Mouse (Mus musculus): Measurements from ENCODE around the gene Patl1. TPM values are rescaled to one million over a fixed set of nuclear protein-coding genes. Genes with fewer than 3 reads are reported as not detected.
"Not testable (repeated sequence)": the region's sequence is repeated elsewhere in the genome, so short reads cannot be mapped to it uniquely, and the experiment has no call there.

Gene Patl1
- 8.5 and 8.8 TPM in 2 replicates for total RNA-seq (2015; ENCODE audit: low replicate concordance)
- total RNA-seq (2017; ENCODE audit: low replicate concordance) = 2.4 and 3.9 TPM in 2 replicates

DNA sequence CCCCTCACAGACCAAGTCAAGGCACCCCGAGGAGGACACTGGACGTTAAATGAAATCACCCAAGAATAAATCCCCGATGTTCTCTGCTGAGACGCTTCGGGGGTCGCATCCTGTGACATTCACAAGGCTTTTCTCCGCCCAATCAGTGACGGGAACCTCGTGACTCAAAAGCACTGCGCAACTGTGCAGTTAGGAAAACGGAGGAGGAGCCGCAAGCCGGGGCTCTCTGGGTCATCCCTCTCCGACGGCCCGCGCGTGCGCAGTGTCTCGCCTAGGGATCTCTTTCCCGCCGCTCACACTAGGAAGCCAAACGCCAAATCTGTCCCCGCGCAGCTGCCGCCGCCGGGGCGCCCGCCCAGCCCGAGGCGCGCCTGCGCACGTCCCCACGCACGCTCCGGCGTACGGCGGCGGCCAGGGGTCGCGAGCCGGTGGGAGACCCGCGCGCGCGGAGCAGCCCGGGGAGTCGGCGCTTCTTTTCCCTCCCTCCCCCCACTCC lies at the start of gene Patl1:
Gene Patl1 (plus strand): TSS at position 363 of the 496 bp plus-strand sequence.
- peak; percentile 99 for ATAC-seq (replicated peaks; ENCODE audit: low FRiP score, poor library complexity, severe bottlenecking)

DNA sequence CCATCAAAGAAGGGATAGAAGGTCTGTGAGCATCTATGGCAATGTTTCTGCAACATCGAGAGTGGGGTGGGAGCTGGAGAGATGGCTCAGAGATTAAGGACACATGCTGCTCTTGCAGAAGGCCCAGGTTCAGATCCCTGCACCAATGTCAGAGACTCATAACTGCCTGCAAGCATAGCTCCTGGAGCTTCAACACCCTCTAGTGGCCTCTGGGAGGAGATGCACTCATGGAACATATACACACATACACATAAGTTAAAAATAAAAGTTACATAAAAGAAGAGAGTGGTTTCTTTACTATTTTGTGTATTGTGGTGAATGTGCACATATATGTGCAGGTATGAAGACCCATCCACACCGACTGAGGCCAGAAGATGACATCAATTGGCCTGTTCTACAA lies 44.4 kb upstream of the Patl1 start:
- no peak for ATAC-seq (replicated peaks; ENCODE audit: low FRiP score, poor library complexity, severe bottlenecking)

DNA sequence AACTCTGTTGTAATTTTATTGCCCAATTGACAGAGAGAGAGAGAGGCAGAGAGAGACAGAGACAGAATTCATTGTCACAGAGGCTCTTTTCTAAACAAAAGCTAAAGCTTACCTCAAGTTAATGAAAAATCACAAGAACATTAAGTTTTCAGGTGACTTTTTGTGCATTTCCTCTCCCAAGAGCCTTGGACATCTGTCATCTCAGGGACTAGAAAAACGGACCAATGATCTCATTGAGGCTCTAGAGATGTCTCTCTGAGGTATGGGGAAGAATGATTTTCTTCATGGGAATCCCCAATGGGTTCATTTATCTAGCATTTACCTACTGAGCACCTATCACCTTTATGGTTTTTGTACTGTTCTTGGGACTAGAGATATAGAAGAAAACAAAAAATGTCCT lies 37.2 kb upstream of the Patl1 start, which contains the start of gene Olfr1419:
Gene Olfr1419 (minus strand): TSS at position 101 of the 400 bp plus-strand sequence.
- ATAC-seq (replicated peaks; ENCODE audit: low FRiP score, poor library complexity, severe bottlenecking) = no peak

DNA sequence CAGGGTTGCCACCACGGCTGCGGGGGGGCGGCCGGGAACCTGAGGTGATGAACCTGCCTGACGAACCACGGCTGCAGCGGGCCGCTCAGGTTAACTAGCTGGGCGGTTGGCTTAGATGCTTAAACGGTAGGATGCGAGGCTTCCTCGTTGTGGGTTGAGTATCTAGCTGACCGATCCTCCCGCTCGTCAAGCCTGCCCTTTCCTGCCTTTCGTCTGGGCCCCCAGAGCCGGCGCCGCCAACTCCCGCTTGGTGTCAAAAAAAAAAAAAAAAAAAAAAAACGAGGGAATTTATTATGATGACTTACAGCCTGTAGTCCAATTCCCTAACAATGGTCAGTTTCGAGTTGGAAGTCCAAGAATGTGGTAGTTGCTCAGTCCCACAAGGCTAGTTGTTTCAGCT lies 33.8 kb upstream of the Patl1 start:
- not testable (repeated sequence) for ATAC-seq (replicated peaks; ENCODE audit: low FRiP score, poor library complexity, severe bottlenecking)

DNA sequence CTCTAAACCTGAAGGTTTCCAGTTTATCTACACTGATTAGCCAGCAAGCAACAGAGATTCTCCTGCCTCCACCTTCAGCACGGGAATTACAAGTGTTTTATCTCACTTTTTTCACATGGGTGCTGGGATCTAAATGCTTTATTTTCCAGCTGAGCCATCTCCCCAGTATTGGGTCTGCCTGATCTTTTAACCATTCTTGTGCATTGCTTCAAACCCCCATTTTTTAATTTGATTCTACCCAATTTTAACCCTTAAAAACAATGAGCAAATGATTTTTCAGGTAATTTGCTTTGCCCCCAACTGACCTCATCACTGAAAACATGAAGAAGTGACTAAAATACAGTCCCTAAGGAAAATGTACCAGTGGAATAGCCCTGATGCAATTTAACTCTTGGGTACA lies 25.9 kb upstream of the Patl1 start, which contains the start of gene Olfr1420:
Gene Olfr1420 (plus strand): TSS at position 301 of the 400 bp plus-strand sequence.
- no peak for ATAC-seq (replicated peaks; ENCODE audit: low FRiP score, poor library complexity, severe bottlenecking)

DNA sequence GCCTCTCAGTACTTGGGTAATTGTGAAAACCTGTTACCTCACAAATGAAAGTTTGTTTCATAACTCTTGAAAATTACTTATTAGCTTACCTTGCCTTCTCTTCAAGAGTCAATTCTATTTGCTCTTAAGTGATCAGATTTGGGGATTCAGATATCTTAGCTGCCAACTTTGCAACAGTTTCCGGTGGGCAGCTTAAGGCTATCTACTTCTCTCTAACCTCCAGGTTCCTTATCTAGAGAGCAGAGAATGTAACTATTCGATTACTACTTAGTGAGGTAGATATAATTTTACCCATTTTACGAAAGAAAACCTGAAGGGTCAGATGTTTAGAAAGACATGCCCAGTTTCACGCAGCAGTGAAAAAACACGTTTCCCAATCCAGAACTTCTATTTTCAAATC lies 1.2 kb upstream of the Patl1 start:
- no peak for ATAC-seq (replicated peaks; ENCODE audit: low FRiP score, poor library complexity, severe bottlenecking)

DNA sequence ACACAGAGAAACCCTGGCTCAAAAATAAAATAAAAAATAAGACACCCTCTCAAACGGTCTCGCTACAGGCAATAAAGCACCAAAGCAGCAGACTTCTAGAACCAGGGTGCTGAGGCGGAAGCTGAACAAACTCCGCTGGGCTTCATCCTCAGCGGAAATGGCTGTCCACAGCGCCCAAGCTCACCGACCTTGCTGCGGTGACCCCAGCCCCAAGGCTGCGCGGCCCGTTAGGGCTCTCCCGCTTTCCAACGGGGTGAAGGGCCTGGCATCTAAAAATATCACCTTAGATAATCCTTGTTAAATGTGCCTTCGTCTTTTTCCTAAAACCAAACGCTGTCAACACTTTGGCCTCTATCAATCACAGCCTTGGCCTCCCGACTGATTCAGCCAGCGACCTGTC lies 596 bp upstream of the Patl1 start:
- no peak for ATAC-seq (replicated peaks; ENCODE audit: low FRiP score, poor library complexity, severe bottlenecking)

DNA sequence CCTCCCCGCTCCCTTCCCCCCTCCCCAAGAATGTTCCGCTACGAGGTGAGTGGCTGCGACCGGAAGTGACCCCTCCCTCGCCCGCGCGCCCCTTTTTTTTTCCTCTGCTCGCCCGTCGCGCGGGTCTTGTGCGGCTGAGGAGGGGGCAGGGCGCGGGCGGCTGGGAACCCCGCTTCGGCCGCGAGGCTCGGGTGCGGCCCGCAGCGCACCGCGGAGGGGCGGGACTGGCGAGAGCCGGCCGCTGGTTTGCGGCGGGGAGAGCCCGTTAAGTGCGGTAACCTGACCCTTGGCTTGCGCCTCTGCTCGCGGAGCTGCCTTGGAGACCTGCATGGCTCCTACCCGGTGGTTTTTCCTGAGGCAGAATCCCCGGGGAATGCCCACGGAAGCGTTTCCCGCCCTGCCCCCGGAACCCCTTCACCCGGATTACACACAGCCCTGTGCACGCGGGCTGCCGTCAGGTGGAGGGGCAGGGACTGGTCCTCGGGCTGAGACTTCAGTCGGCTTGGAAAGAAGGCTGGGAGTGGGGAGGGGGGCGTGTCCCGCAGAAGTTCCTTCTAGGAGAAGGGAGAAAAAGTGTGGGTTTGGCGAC lies 428 bp downstream of the Patl1 start:
- peak; percentile 63 for ATAC-seq (replicated peaks; ENCODE audit: low FRiP score, poor library complexity, severe bottlenecking)

DNA sequence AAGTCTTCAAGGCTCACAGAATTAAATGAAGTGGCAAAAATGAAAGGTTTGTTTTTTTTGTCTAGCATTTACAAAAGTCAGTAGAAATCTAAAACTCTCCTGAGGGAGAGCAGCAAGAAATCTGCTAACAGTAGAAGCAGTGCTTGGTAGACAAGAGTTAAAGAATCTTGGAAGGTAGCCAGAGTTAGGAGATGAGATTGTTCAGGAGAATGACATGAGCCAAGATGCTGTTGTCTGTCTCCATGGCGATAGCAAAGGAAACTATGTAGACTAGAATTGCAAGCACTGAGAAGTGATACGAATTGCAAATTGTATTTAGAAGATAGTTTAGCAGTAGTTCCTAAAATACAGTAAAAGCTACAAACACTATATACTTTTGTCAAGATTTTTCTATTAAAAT lies 3.6 kb downstream of the Patl1 start:
- no peak for ATAC-seq (replicated peaks; ENCODE audit: low FRiP score, poor library complexity, severe bottlenecking)

DNA sequence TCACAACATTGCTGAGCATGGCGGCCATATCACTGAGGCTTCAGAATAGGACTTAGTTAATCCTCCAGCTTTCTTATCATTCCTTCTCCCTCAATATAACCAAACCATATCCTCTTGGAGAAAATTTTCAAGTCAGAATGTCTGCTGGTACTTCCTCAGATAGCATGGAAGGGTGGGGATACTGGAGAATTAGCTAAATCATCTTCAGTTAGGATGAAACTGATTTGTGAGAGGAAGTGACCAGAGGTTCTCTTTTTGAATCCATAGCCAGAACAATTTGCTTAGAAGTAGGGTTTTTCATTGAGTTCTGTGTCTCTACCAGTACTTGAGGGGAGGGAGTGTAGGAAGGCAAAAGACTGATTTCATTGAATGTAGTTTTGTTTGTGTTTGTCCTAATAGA lies 9.9 kb downstream of the Patl1 start:
- no peak for ATAC-seq (replicated peaks; ENCODE audit: low FRiP score, poor library complexity, severe bottlenecking)

DNA sequence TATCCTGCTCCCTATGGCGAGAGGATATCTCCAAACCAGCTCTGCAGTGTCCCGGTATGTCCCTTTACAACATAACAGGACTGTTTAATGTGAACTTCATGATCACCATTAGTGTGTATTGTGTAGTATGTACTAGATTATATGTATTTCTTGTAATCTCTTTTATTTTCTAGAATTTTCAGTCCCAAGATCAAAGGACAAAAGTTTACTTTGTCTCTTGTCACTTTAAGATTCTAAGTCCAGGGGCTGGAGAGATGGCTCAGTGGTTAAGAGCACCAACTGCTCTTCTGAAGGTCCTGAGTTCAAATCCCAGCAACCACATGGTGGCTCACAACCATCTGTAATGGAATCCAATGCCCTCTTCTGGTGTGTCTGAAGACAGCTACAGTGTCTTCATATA lies 10.3 kb downstream of the Patl1 start:
- not testable (repeated sequence) for ATAC-seq (replicated peaks; ENCODE audit: low FRiP score, poor library complexity, severe bottlenecking)

DNA sequence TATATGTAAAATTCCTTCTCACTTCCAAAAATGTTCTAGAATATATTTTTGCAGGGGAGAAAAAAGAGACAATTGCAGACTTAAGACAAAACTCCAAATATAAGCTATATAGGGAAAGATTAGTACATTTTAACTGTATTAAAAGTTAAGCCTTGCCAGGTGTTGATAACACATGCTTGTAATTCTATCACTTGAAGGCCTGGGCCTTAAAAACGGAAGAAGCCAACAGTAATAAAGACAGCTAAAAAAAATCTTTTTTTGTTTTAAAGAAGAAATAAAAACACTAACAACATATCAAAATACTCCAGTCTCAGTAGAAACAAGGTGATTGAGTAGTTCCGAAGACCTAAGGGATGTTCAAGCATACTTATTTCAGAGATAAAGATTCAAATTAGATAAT lies 14.2 kb downstream of the Patl1 start:
- ATAC-seq (replicated peaks; ENCODE audit: low FRiP score, poor library complexity, severe bottlenecking) = no peak

DNA sequence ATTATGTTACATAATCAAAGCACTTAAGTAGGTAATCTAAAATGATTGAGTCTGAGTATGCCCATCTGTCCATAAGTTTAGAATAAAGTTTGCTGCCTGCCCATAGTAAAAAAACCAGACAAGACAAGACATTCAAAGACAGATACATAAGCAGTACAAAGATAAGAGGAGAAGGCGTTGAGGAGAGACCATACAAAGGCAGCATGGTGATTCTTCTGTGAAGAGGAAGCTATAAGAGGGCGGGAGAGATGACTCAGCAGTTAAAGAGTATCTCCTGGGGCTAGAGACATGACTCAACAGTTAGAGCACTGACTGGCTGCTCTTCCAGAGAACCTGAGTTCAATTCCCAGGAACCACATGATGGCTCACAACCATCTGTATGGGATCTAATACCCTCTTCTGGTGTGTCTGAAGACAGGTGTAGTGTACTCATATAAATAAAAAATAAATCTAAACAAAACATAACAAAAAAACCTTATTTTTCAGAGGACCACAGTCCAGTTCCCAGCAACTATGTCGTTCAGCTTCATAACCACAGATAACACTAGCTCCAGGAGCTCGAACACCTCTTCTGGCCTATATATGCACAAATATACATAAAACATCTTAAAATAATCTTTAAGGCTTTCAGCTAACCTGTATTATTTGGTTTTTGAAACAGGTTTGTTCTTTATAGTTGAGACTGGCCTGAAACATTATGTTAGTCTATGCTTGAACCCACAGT lies 16.0 kb downstream of the Patl1 start:
- peak; percentile 93 for ATAC-seq (replicated peaks; ENCODE audit: low FRiP score, poor library complexity, severe bottlenecking)

DNA sequence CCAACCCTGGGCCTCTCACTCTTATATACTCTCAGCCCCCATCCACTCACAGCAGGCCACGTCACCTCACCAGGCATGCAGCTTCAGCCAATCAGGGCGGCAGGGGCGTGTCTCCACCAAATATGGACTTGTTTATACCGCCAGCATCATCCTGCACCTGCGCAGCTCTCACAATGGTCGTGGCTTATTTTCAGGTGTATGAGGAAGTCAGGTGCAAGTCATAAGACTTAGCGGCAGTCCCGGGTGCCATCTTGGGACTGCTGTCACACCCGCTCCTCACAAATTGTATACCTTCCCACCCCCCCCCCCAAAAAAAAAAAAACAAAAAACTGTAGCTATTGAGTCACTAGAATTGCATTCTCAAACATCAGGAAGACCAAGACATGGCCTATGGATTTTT lies 34.3 kb downstream of the Patl1 start:
- ATAC-seq (replicated peaks; ENCODE audit: low FRiP score, poor library complexity, severe bottlenecking) = not testable (repeated sequence)

DNA sequence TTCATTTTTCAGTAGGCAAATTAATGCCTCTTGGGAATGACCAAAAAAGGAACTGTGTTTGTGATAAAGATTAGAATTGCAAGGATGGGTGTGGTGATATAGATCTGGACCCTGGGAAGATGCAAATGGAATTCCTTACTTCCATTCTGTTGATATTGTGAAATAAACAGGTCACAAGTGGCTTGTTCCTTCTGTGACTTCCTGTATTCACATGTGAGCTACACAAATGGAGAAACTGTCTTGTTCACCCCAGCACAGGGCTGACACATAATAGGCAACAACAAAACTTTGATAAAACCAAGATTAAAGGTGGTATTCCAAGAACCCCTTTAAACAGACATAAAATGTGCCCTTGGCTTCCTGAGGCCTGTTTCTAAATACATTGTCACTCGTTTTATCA lies 37.7 kb downstream of the Patl1 start:
- ATAC-seq (replicated peaks; ENCODE audit: low FRiP score, poor library complexity, severe bottlenecking) = no peak

DNA sequence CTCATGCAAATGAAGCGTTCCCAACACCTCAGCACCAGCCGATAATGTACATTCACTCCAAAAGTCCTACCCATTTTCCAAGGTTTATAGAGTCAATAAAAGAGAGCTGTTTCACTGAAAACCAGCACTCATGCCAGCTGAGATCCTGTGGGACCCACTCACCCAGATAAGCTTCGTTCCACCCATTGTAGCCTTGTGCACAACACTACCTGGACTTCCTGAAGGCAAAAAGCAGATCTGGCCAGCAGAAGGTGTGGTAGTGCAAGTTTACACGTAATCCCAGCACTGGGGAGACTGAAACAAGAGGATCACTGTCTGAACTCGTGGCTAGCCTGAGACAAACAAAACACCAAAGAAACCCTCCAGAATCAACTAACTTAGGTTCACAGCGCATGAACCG lies 38.5 kb downstream of the Patl1 start:
- no peak for ATAC-seq (replicated peaks; ENCODE audit: low FRiP score, poor library complexity, severe bottlenecking)

DNA sequence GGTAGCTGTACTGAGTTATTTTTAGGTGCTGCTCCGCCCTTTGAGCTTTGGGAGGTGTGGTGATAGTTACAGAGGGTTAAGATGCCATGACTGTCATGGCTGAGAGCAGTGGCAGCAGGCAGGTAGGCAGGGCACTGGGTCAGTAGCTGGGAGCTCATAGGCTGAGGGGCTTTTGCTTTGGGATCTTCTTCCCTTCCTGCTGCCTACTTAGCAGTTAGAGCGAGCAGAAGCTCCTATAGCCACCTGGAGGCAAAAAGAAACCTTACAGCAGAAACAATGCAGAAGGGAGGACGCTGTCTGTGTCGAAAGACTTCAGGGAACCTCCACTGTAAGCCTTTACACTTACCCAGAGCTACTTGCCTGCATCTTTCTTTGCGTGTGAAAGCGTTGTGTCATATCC lies 42.0 kb downstream of the Patl1 start:
- ATAC-seq (replicated peaks; ENCODE audit: low FRiP score, poor library complexity, severe bottlenecking) = no peak; the same call in 1 of the 2 replicates

DNA sequence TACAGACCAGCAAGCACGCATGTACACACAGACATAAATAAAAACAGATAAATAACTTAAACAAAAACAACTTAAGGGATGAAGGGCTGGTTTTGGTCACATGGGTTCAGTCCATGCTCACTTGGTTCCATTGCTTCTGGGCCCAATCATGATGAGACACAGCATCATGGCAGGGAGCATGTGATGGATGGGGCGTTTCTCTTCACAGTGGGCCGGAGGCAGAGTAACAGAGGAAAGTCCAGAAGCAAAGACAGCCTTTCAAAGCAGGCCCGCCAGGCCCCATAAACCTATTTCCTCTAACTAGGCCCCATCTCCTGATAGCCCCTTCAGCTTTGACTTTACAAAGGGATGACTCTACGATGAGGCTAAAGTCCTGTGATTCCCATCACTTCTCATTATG lies 44.4 kb downstream of the Patl1 start:
- no peak for ATAC-seq (replicated peaks; ENCODE audit: low FRiP score, poor library complexity, severe bottlenecking)

DNA sequence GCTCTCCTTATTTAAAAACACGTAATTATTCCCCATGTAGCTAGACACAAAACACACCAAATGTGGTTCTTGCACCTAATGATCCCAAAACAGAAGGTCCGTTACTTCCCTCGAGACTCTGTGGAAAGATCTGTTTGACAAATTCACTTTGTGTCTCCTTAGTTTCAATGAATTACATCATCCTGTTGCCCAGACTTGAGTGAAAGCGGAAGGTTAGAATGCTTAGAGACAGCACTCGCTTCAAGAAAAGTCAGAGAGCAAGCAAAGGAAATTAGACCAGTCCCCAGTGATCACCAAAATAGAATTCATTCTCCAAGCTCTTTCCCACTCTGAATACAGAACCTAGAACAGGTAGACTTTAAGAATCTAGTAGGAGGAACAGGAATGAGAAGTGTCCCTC lies 45.2 kb downstream of the Patl1 start:
- no peak for ATAC-seq (replicated peaks; ENCODE audit: low FRiP score, poor library complexity, severe bottlenecking)

DNA sequence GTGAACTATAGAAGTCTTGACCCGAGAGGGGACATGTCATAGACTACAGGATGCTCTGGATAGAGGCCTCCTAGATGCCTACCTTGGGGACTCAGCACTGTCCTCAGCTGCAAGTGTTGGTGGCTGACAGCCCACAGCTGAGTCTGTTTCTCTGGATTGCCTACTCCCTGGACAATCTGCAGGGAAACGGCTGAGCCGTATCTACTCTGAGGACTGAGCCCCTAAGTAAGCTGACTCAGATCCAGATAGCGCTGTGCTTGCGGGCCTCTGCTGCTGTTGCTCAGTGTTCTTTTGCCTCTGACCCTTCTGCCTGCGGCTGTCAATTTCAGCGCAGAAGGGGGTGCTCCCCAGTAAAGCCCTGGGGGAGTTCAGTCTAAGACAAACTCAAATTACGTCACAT lies 45.6 kb downstream of the Patl1 start:
- ATAC-seq (replicated peaks; ENCODE audit: low FRiP score, poor library complexity, severe bottlenecking) = no peak

DNA sequence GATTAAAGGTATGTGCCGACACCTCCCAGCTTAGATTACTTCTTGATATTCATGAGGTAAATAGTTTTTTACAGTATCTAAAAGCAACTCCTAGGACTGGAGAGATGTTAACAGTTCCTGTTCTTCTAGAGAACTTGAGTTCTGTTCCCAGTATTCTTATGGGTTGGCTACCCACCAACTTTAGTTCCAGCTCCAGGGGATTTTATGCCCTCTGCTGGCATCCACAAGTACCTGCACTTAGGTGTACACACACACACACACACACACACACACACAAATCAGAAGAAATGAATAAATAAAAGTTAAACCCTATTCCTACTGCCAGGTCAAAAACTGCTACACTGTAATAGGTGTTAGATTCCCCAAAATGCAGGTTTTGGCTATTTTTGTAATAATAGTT lies 52.1 kb downstream of the Patl1 start:
- ATAC-seq (replicated peaks; ENCODE audit: low FRiP score, poor library complexity, severe bottlenecking) = no peak

Measured in erythroblast, adult 5-6 weeks (primary cell).